Mouse (Mus musculus) spleen, adult 2 months (tissue): Measurements from ENCODE around the gene Retreg1. TPM values are rescaled to one million over a fixed set of nuclear protein-coding genes. Genes with fewer than 3 reads are reported as not detected.

Experiments
- DNase-seq, 2 experiments: peaks; one replicate each; pipeline versions ENCODE4 v3.0.0 to v3.0.0-alpha.2; 2012 to 2021; ENCODE audit warnings: low spot score in 2 of 2, low read depth in 1 of 2
- H3K27ac ChIP-seq: fragments of 200-500 bp; 2 replicates; pipeline ENCODE4 v1.5.1; 2012; ENCODE audit warnings: low read length, inconsistent platforms; ENCODE audit not compliant: insufficient read depth
- H3K27me3 ChIP-seq: fragments of 200-500 bp; 2 replicates; pipeline ENCODE4 v1.6.1; 2012; ENCODE audit warnings: mild to moderate bottlenecking, moderate library complexity, low read length, inconsistent platforms; ENCODE audit not compliant: control insufficient read depth, insufficient read depth
- H3K36me3 ChIP-seq: fragments of 200-500 bp; 2 replicates; pipeline ENCODE4 v1.6.1; 2012; ENCODE audit warnings: mild to moderate bottlenecking, low read length, inconsistent platforms; ENCODE audit not compliant: control insufficient read depth, insufficient read depth
- H3K4me1 ChIP-seq: fragments of 200-500 bp; 2 replicates; pipeline ENCODE4 v1.6.1; 2011; ENCODE audit warnings: inconsistent platforms; ENCODE audit not compliant: control insufficient read depth, insufficient read depth, insufficient read length
- H3K4me3 ChIP-seq: fragments of 200-500 bp; 2 replicates; pipeline ENCODE4 v1.5.1; 2011; ENCODE audit warnings: mild to moderate bottlenecking, inconsistent platforms; ENCODE audit not compliant: insufficient read depth, insufficient read length; ENCODE audit errors: extremely low read depth
- CTCF ChIP-seq: fragments of 200-500 bp; IDR thresholded peaks from 2 replicates; pipeline ENCODE4 v1.5.1; 2011; ENCODE audit warnings: mild to moderate bottlenecking, inconsistent platforms; ENCODE audit not compliant: insufficient read depth, insufficient read length, insufficient replicate concordance; ENCODE audit errors: extremely low read depth
- POLR2A ChIP-seq: fragments of 200-500 bp; IDR thresholded peaks from 2 replicates; pipeline ENCODE4 v1.6.1; 2011; ENCODE audit warnings: low read depth, low read length, inconsistent platforms
- WGBS: fragments of 180-500 bp; shearing (Covaris S2); methylation state at CpG from one replicate; pipeline ENCODE4 v1.1.7; 2018; 5-methylcytosine and 5-hydroxymethylcytosine counted together
- polyA plus RNA-seq: library from polyadenylated mRNA; depleted of rRNA; stranded (reverse); fragments of >200 nt; gene quantifications from 2 replicates; pipeline ENCODE4 v1.2.3, GENCODE M21; 2012

The Retreg1 gene
- polyA plus RNA-seq, 1 experiment, result 8.8 TPM

DNA sequence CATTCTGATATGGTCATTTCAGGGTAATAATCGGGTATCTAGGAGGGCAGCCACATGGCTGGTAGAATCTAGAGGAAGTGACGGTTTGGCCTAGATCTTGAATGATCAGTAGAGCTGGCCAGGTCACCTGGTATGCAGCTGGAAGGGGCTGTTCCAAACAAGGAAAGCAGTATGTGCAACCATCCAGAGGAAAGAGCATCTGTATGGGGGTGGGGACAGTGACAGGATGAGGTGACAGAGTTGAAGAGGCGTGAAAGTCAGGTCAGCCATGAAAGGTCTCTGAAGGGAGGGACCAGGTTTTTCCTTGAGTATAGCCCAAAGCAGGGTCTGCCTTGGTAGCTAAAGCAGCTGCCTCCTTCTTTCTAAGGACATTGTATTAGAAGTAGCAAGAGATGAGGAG is 22.6 kb downstream of the Retreg1 start:
- TF ChIP-seq CTCF, result no peak
- WGBS, result 41% methylated on average over 3 of the region's 3 CpGs
- H3K27ac ChIP-seq, result no peak overlapping the region
- no peak overlapping the region for H3K4me3 ChIP-seq
- peaks cover 33% of the 10 kb centered on the region for H3K4me1 ChIP-seq
- H3K27me3 ChIP-seq, result no peaks in the 10 kb centered on the region
- DNase-seq, result no peak
- no peaks in the 10 kb centered on the region for H3K36me3 ChIP-seq

DNA sequence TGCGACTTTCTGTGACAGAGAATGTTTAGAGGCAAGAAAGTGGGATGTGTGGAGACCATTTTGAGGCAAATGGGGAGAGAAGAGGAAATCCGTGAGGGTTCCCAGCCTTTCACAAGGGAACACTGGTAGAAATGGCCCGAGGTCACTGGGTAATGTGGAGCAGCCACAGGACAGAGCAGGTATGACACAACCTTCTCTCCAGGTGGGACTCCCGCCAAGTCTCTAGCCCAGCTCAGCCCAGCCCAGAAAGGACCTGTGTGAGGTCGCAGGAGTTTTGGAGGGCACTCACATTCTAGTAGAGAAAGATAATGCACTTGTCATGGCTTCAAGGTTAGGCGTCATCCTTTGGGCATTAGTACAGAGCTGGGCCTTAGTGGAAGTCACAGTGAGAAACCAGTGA is 23.1 kb downstream of the Retreg1 start:
- H3K27me3 ChIP-seq, result no peaks in the 10 kb centered on the region
- TF ChIP-seq CTCF (no peak), POLR2A (no peak)
- H3K4me1 ChIP-seq, result peaks cover 33% of the 10 kb centered on the region
- no peak overlapping the region for H3K4me3 ChIP-seq
- H3K27ac ChIP-seq, result no peak overlapping the region; the same call in 1 of the 2 replicates
- WGBS, result 89% methylated on average over 6 of the region's 6 CpGs
- DNase-seq, result no peak
- H3K36me3 ChIP-seq, result no peaks in the 10 kb centered on the region

DNA sequence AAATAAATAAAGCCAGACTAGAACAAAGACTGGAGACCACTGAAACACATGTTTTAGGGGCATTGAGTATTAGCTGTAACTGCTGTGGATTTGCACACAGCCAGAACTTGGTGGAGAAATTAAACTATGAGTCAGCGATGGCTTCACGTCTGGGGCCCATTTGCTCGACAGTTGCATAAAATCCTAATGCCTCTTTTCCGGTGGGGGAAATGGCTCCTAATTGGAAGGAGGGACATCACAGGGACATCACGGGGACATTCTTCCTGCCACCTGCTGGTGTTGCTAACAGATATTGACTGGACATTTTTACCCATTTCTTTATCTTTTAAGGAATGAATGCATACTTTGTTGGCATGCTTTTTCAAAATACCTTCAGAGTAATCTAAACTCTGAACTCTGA is 26.1 kb downstream of the Retreg1 start:
- no peaks in the 10 kb centered on the region for H3K27me3 ChIP-seq
- H3K27ac ChIP-seq, result no peak overlapping the region
- no peak overlapping the region for H3K4me3 ChIP-seq
- H3K4me1 ChIP-seq, result peaks cover 12% of the 10 kb centered on the region; the same call in 1 of the 2 replicates
- 87% methylated on average over 5 of the region's 5 CpGs for WGBS
- no peak for DNase-seq
- TF ChIP-seq POLR2A, result no peak
- no peak for TF ChIP-seq CTCF
- no peaks in the 10 kb centered on the region for H3K36me3 ChIP-seq

DNA sequence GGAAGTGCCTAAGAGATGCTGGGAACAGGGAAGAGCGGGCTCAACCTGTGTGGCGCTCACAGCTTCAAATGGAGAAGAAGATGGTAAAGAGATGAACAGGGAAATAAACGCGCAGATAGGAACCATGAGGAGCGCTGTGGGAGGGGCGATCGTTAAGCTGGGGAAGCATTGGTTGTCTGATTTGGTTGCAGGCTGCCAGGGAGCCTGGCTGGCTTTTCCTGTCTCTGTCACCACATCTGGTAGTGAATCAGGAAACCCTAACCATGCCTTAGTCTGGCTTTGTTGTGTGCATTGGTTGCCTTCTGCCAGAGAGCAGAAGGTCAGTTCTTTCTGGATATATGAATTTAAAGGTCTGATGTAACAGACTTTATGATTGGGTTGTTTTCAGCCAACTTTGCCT is 28.5 kb downstream of the Retreg1 start:
- no peak for DNase-seq
- no peaks in the 10 kb centered on the region; the same call in 1 of the 2 replicates for H3K4me1 ChIP-seq
- no peak overlapping the region for H3K4me3 ChIP-seq
- WGBS, result 49% methylated on average over 7 of the region's 7 CpGs
- TF ChIP-seq POLR2A (no peak), CTCF (no peak)
- H3K27ac ChIP-seq, result no peak overlapping the region
- H3K27me3 ChIP-seq, result no peaks in the 10 kb centered on the region
- no peaks in the 10 kb centered on the region for H3K36me3 ChIP-seq

DNA sequence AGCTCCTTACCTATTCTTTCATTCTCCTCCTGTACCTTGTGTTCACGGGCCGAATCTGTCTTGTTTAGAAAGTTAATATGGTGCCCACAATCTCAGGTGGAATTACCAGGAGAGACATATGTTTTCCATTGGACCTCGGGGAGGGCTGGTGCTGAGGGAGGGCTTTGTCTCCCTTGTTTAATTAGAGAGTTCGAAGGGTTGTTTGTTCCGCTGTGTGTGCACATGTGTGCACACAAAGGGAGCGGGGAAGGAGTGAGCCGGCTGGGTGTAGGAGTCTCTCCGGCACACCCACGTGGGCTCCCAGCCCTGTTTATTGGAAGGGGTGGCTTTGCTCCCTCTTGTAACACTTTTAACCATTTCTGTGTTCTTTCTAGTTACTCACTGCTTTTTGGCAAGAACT is 29.1 kb downstream of the Retreg1 start:
- no peaks in the 10 kb centered on the region for H3K27me3 ChIP-seq
- no peak overlapping the region for H3K27ac ChIP-seq
- TF ChIP-seq CTCF (no peak), POLR2A (no peak)
- H3K4me1 ChIP-seq, result no peaks in the 10 kb centered on the region; the same call in 1 of the 2 replicates
- H3K4me3 ChIP-seq, result no peak overlapping the region
- no peaks in the 10 kb centered on the region for H3K36me3 ChIP-seq
- WGBS, result 85% methylated on average over 9 of the region's 9 CpGs
- no peak for DNase-seq

DNA sequence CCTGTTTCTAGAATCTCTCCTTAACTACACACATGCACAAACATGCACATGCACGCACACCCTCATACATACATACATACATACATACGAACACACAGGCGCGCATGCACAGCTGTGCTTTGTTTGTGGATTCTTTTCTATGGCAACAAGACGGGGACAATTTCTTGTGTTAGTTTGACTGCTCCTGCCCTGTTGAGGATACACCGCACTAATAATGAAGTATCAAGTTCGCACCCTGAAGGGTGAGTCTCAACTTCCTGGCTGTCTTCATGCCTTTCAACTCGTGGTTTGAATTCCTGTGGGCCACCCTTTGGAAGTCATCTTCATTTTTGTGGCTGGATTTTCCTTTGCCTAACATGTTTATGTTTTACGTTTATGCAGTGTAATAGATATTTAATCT is 29.7 kb downstream of the Retreg1 start:
- H3K4me3 ChIP-seq, result no peak overlapping the region
- no peak for TF ChIP-seq CTCF
- no peak for TF ChIP-seq POLR2A
- no peak overlapping the region for H3K27ac ChIP-seq
- no peaks in the 10 kb centered on the region; the same call in 1 of the 2 replicates for H3K4me1 ChIP-seq
- no peak for DNase-seq
- 86% methylated on average over 9 of the region's 9 CpGs for WGBS
- no peaks in the 10 kb centered on the region for H3K36me3 ChIP-seq
- H3K27me3 ChIP-seq, result no peaks in the 10 kb centered on the region

DNA sequence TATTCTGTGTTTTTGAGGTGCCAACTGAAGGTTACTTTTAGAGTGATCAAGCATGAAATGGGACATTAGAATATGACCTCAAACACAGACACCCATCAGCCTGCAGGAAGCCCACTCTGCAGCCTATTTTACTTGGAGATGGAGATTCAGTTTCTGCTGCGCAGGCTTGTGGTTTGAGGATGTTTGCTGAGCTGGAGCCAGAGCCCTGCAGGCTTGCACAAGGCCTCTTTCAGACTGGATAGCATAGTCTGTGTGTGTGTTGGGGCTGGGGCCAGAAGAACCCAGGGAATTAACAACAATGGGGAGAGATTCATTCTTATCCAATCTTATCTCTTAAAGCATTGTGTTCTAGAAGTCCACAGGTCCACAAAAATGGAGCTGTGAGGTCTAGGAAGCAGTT is 30.6 kb downstream of the Retreg1 start:
- Histone ChIP-seq H3K36me3 (no peaks in the 10 kb centered on the region), H3K4me3 (no peak overlapping the region), H3K27me3 (no peaks in the 10 kb centered on the region), H3K27ac (no peak overlapping the region), H3K4me1 (no peaks in the 10 kb centered on the region; the same call in 1 of the 2 replicates)
- no peak for DNase-seq
- TF ChIP-seq POLR2A, result no peak
- TF ChIP-seq CTCF, result no peak
- 33% methylated on average over 1 of the region's 1 CpGs for WGBS

DNA sequence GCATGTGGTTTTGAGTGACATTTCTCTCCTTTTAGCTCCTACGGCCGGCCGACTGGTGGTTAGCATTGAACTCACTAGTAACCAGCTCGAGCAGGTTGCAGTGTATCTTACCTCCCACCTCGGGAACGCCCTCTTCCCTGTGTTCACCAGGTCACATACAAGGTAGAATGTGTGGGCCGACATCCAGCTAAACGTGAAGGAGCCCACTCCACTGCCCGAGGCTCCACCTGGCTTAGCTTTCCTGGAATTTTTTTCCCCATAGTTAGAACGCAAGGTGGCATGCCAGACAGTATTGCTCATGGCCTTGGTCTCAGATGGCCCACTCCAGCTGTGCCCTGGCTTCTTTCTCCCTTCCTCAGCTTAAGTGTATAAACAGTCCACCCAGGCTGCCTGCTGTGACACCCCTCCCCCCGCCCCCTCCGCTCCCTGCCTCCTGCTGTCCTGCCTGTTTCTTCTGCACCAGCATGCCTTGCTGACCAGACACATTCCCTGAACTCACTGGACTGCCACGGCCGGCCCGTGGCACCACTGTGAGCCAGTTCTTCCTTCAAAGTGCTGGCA is 33.7 kb downstream of the Retreg1 start:
- DNase-seq, result no peak
- H3K4me3 ChIP-seq, result no peak overlapping the region
- 82% methylated on average over 15 of the region's 15 CpGs for WGBS

More for the DNA sequence above, 33.7 kb downstream of the Retreg1 start:
- Histone ChIP-seq H3K27ac (no peak overlapping the region), H3K4me1 (no peaks in the 10 kb centered on the region; the same call in 1 of the 2 replicates), H3K27me3 (no peaks in the 10 kb centered on the region), H3K36me3 (no peaks in the 10 kb centered on the region)
- TF ChIP-seq CTCF, result no peak
- TF ChIP-seq POLR2A, result no peak
